Mouse (Mus musculus): ENCODE measurements around the gene Gm42791. TPM values are rescaled to one million over a fixed set of nuclear protein-coding genes. Genes with fewer than 3 reads are reported as not detected.

Gene Gm42791
- total and polyA plus RNA-seq, 3 experiments = 0.42 to 1.3 TPM; not detected in 1

DNA sequence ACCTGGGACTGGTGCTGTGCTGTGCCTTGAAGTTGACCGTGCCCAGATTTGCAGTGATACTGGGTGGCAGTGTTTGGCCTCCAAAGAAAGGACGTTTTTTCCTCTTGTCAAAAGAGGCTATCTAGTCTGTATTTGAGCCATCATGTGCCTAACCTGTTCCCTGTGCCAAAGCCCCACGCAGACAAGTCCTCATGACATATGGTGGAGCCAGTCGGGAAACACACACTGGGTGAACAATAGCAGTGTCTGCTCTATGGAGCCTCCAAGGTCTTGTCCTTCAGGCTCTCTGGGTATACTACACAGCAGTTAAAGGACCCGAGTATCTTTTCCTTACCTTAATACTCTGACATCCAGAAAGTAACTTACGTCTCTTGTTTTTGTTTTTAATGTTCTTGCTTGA lies 48.3 kb upstream of the Gm42791 start:
- Histone ChIP-seq H3K27me3 (replicated peaks) (no peaks in the 10 kb centered on the region), H3K9ac (ENCODE audit: insufficient read depth, low read depth) (no peak overlapping the region), H3K36me3 (replicated peaks in 1 of 2; ENCODE audit: control insufficient read depth in 1 of 2, insufficient read depth in 1 of 2, low read length in 1 of 2) (peaks cover 14 to 20% of the 10 kb centered on the region in 2 experiments), H3K4me1 (ENCODE audit: control insufficient read depth in 1 of 2, insufficient read depth in 2 of 2) (no peaks in the 10 kb centered on the region), H3K79me2 (replicated peaks; ENCODE audit: control insufficient read depth, extremely low read depth, insufficient read depth, poor library complexity, severe bottlenecking) (no peaks in the 10 kb centered on the region), H3K4me3 (replicated peaks in 1 of 3; ENCODE audit: low read depth in 2 of 3, low read length in 2 of 3, poor library complexity in 1 of 3) (no peak overlapping the region), H3K27ac (ENCODE audit: insufficient read depth, low read depth) (no peak overlapping the region), H3K9me3 (replicated peaks; ENCODE audit: low read length) (peaks cover 9% of the 10 kb centered on the region), H3K4me2 (ENCODE audit: insufficient read depth, low read depth, poor library complexity, severe bottlenecking) (no peak overlapping the region)
- TF ChIP-seq USF1 (IDR thresholded peaks at IDR 0.05; ENCODE audit: low read depth, low read length) (no peak), HCFC1 (IDR thresholded peaks at IDR 0.05; ENCODE audit: low read depth, low read length) (no peak), JUN (IDR thresholded peaks at IDR 0.05; ENCODE audit: insufficient read depth, low read depth, low read length) (no peak), E2F4 (IDR thresholded peaks at IDR 0.05; ENCODE audit: insufficient replicate concordance, low read depth, low read length) (no peak), ETS1 (conservative IDR thresholded peaks at IDR 0.05; ENCODE audit: low read depth, low read length) (no peak), RAD21 (IDR thresholded peaks at IDR 0.05; ENCODE audit: low read depth, low read length) (no peak), NRF1 (IDR thresholded peaks at IDR 0.05; ENCODE audit: low read depth, low read length) (no peak), MAX (IDR thresholded peaks at IDR 0.05; ENCODE audit: low read length) (no peak), TBP (conservative IDR thresholded peaks at IDR 0.05; ENCODE audit: low read depth, low read length) (no peak), JUND (conservative IDR thresholded peaks at IDR 0.05; ENCODE audit: low read depth, low read length) (no peak), EP300 (IDR thresholded peaks at IDR 0.05; ENCODE audit: low read length) (no peak), MAFK (IDR thresholded peaks at IDR 0.05; ENCODE audit: insufficient replicate concordance, low read length) (no peak), ZKSCAN1 (IDR thresholded peaks at IDR 0.05; ENCODE audit: borderline replicate concordance, low read depth, low read length) (no peak)
- no peak for DNase-seq (ENCODE audit: extremely low read depth)
- in situ Hi-C loops (cut with MboI; ENCODE audit: low pct_ligation_motif_present, low pct_unique_long_range_greater_than_20kb, low sequenced_read_pairs) = no loop called here
- dilution Hi-C loops (cut with MboI; ENCODE audit: extremely low pct_ligation_motif_present, extremely low pct_unique_long_range_greater_than_20kb, low sequenced_read_pairs) = no loop called here

- H3K4me3 ChIP-seq (replicated peaks in 1 of 3; ENCODE audit: low read depth in 2 of 3, low read length in 2 of 3, poor library complexity in 1 of 3) = no peak overlapping the region
- TF ChIP-seq ZC3H11A (IDR thresholded peaks at IDR 0.05; ENCODE audit: low read depth, low read length) (peak; percentile 31; the same call in 1 of the 2 replicates), CTCF (conservative IDR thresholded peaks at IDR 0.05 in 1 of 2, IDR thresholded peaks at IDR 0.05 in 1 of 2; ENCODE audit: low read depth in 2 of 2, low read length in 2 of 2) (peak; percentile 34 to 75; a peak in 3 of 4 replicates), MYC (IDR thresholded peaks at IDR 0.05; ENCODE audit: low read depth, low read length) (no peak), CHD2 (IDR thresholded peaks at IDR 0.05; ENCODE audit: low read length) (0 out of 2 replicates have a peak, but pooled peaks have one; percentile 24), RAD21 (IDR thresholded peaks at IDR 0.05; ENCODE audit: low read depth, low read length) (peak; percentile 75), SMC3 (IDR thresholded peaks at IDR 0.05; ENCODE audit: low read depth, low read length) (peak; percentile 83), PAX5 (IDR thresholded peaks at IDR 0.05; ENCODE audit: low read length) (no peak)
- H3K27ac ChIP-seq (ENCODE audit: insufficient read depth, low read depth) = no peak overlapping the region
- H3K9ac ChIP-seq (ENCODE audit: insufficient read depth, low read depth) = no peak overlapping the region
- no peak overlapping the region for H3K4me2 ChIP-seq (ENCODE audit: insufficient read depth, low read depth, poor library complexity, severe bottlenecking)
- H3K79me2 ChIP-seq (replicated peaks; ENCODE audit: control insufficient read depth, extremely low read depth, insufficient read depth, poor library complexity, severe bottlenecking) = no peaks in the 10 kb centered on the region
- dilution Hi-C loops (cut with MboI; ENCODE audit: extremely low pct_ligation_motif_present, extremely low pct_unique_long_range_greater_than_20kb, low sequenced_read_pairs) = no loop called here
- no peaks in the 10 kb centered on the region for H3K4me1 ChIP-seq (ENCODE audit: control insufficient read depth in 1 of 2, insufficient read depth in 2 of 2)
- no peaks in the 10 kb centered on the region for H3K27me3 ChIP-seq (replicated peaks)
- in situ Hi-C loops (cut with MboI; ENCODE audit: low pct_ligation_motif_present, low pct_unique_long_range_greater_than_20kb, low sequenced_read_pairs) = no loop called here
- H3K9me3 ChIP-seq (replicated peaks; ENCODE audit: low read length) = peaks cover 17% of the 10 kb centered on the region
- DNase-seq (ENCODE audit: extremely low read depth) = no peak
- peaks cover 0 to under 1% of the 10 kb centered on the region in 2 experiments for H3K36me3 ChIP-seq (replicated peaks in 1 of 2; ENCODE audit: control insufficient read depth in 1 of 2, insufficient read depth in 1 of 2, low read length in 1 of 2)
These were observed 44.9 kb upstream of the Gm42791 start for GRCm38 (mm10) chr5:149039825-149040224.
